Mouse (Mus musculus): ENCODE data around the gene Pip5k1c. TPM values are rescaled to one million over a fixed set of nuclear protein-coding genes. Genes with fewer than 3 reads are reported as not detected.
A peak's percentile ranks its signal among the peaks of the same experiment; 100 is the strongest.

Pip5k1c gene
- polyA plus RNA-seq, 1 experiment = 70.7 TPM

GRCm38 (mm10) chr10:81349146-81349545, 56.4 kb downstream of the Pip5k1c start:
- no peak overlapping the region for H3K27ac ChIP-seq (ENCODE audit: insufficient read depth, low read depth, low read length)
- no peak for TF ChIP-seq POLR2A (IDR thresholded peaks at IDR 0.05; ENCODE audit: low read depth, low read length)
- peak; percentile 82 for DNase-seq
- 9% methylated on average over 12 of the region's 12 CpGs for WGBS
- no peaks in the 10 kb centered on the region for H3K27me3 ChIP-seq (replicated peaks; ENCODE audit: control insufficient read depth, insufficient read depth, low read length)
- H3K4me1 ChIP-seq (ENCODE audit: control insufficient read depth, insufficient read depth, low read length) = peaks cover 10% of the 10 kb centered on the region; the same call in 1 of the 2 replicates
- H3K4me3 ChIP-seq (ENCODE audit: insufficient read depth, low read depth, low read length) = peak overlapping the region; percentile 95
- H3K36me3 ChIP-seq (ENCODE audit: control insufficient read depth, insufficient read depth, low read length) = no peaks in the 10 kb centered on the region

DNA sequence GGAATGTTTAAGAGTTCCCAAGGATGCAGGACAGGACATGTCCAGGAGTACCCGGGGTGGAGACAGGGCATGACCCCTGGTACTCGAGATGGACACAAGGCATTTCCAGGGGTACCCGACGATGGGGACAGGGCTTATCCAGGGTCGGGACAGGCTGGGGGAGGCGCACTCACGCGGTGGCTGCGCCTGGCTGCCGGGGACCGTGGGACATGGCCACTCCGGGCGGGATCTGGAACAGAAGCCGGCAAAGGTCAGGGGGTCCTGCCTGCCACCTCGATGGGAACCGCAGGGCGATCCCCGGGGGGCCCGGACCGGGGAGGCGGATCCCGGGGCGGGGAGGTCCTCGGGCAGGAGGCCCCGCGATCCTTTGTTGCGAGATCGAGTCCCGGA, 57.2 kb downstream of the Pip5k1c start:
- no peak for DNase-seq
- no peak for TF ChIP-seq POLR2A (IDR thresholded peaks at IDR 0.05; ENCODE audit: low read depth, low read length)
- TF ChIP-seq CTCF (conservative IDR thresholded peaks at IDR 0.05; ENCODE audit: insufficient read depth, insufficient read length, low read depth, low read length) = no peak
- H3K27me3 ChIP-seq (replicated peaks; ENCODE audit: control insufficient read depth, insufficient read depth, low read length) = no peaks in the 10 kb centered on the region
- peak overlapping the region; percentile 95 for H3K4me3 ChIP-seq (ENCODE audit: insufficient read depth, low read depth, low read length)
- no peaks in the 10 kb centered on the region for H3K36me3 ChIP-seq (ENCODE audit: control insufficient read depth, insufficient read depth, low read length)
- under 1% methylated on average over 29 of the region's 29 CpGs for WGBS
- H3K27ac ChIP-seq (ENCODE audit: insufficient read depth, low read depth, low read length) = peak overlapping the region; percentile 62
- H3K4me1 ChIP-seq (ENCODE audit: control insufficient read depth, insufficient read depth, low read length) = peaks cover 10% of the 10 kb centered on the region; the same call in 1 of the 2 replicates

- WGBS = under 1% methylated on average over 54 of the region's 54 CpGs
- Histone ChIP-seq H3K27me3 (replicated peaks; ENCODE audit: control insufficient read depth, insufficient read depth, low read length) (no peaks in the 10 kb centered on the region), H3K4me3 (ENCODE audit: insufficient read depth, low read depth, low read length) (peak within 1 kb of the TSS; percentile 95), H3K4me1 (ENCODE audit: control insufficient read depth, insufficient read depth, low read length) (peaks cover 10% of the 10 kb centered on the region; the same call in 1 of the 2 replicates), H3K36me3 (ENCODE audit: control insufficient read depth, insufficient read depth, low read length) (no peaks in the 10 kb centered on the region), H3K27ac (ENCODE audit: insufficient read depth, low read depth, low read length) (peak within 1 kb of the TSS; percentile 85)
- TF ChIP-seq CTCF (conservative IDR thresholded peaks at IDR 0.05; ENCODE audit: insufficient read depth, insufficient read length, low read depth, low read length) (peak; percentile 87), POLR2A (IDR thresholded peaks at IDR 0.05; ENCODE audit: low read depth, low read length) (no peak)
- DNase-seq = peak; percentile 100
These were observed 57.7 kb downstream of the Pip5k1c start, which contains the start of gene Hmg20b for GRCm38 (mm10) chr10:81350351-81351063. Gene Hmg20b, minus strand, starts transcription at chr10:81350480.

DNA sequence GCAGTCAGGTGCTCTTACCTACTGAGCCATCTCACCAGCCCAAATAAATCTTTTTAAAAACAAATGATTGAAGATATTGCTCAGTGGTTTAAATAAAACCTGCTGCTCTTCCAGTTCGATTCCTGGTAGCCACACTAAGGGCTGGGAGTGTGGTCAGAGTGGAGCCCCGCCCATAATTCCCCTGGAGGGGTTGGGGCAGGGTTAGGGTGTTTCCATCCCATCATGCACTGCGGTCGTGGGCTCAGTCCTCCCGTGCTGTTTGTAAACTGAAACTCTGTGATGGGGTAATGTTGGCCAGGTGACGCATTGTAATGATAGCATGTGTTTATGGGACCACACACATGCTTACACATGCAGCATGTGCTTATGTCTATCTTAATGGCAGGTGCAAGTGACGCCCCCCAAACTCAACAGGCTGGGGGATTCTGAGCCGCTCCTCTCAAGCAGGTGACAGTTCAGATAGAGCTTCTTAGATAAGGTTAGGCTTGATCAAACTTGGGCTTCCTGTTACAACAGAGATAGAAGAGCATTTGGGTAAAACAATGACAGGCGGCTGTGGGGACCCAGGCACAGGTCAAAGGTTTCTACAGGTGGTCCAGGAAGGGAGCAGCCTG, 59.0 kb downstream of the Pip5k1c start:
- Histone ChIP-seq H3K27me3 (replicated peaks; ENCODE audit: control insufficient read depth, insufficient read depth, low read length) (no peaks in the 10 kb centered on the region), H3K27ac (ENCODE audit: insufficient read depth, low read depth, low read length) (no peak overlapping the region), H3K4me3 (ENCODE audit: insufficient read depth, low read depth, low read length) (no peak overlapping the region), H3K4me1 (ENCODE audit: control insufficient read depth, insufficient read depth, low read length) (peaks cover 17% of the 10 kb centered on the region), H3K36me3 (ENCODE audit: control insufficient read depth, insufficient read depth, low read length) (no peaks in the 10 kb centered on the region)
- no peak for DNase-seq
- TF ChIP-seq POLR2A (IDR thresholded peaks at IDR 0.05; ENCODE audit: low read depth, low read length) = no peak
- no peak for TF ChIP-seq CTCF (conservative IDR thresholded peaks at IDR 0.05; ENCODE audit: insufficient read depth, insufficient read length, low read depth, low read length)
- 36% methylated on average over 9 of the region's 9 CpGs for WGBS

- WGBS = 71% methylated on average over 9 of the region's 9 CpGs
- no peak overlapping the region for H3K4me3 ChIP-seq (ENCODE audit: insufficient read depth, low read depth, low read length)
- no peaks in the 10 kb centered on the region for H3K36me3 ChIP-seq (ENCODE audit: control insufficient read depth, insufficient read depth, low read length)
- TF ChIP-seq CTCF (conservative IDR thresholded peaks at IDR 0.05; ENCODE audit: insufficient read depth, insufficient read length, low read depth, low read length) (no peak), POLR2A (IDR thresholded peaks at IDR 0.05; ENCODE audit: low read depth, low read length) (no peak)
- peak; percentile 27 for DNase-seq
- no peaks in the 10 kb centered on the region for H3K27me3 ChIP-seq (replicated peaks; ENCODE audit: control insufficient read depth, insufficient read depth, low read length)
- peaks cover 19% of the 10 kb centered on the region for H3K4me1 ChIP-seq (ENCODE audit: control insufficient read depth, insufficient read depth, low read length)
- no peak overlapping the region for H3K27ac ChIP-seq (ENCODE audit: insufficient read depth, low read depth, low read length)
These were observed 62.1 kb downstream of the Pip5k1c start for GRCm38 (mm10) chr10:81354738-81355477.

- peak; percentile 34 for DNase-seq
- TF ChIP-seq POLR2A (IDR thresholded peaks at IDR 0.05; ENCODE audit: low read depth, low read length) = no peak
- TF ChIP-seq CTCF (conservative IDR thresholded peaks at IDR 0.05; ENCODE audit: insufficient read depth, insufficient read length, low read depth, low read length) = no peak
- Histone ChIP-seq H3K27me3 (replicated peaks; ENCODE audit: control insufficient read depth, insufficient read depth, low read length) (no peaks in the 10 kb centered on the region), H3K4me1 (ENCODE audit: control insufficient read depth, insufficient read depth, low read length) (peaks cover 21% of the 10 kb centered on the region), H3K36me3 (ENCODE audit: control insufficient read depth, insufficient read depth, low read length) (no peaks in the 10 kb centered on the region), H3K4me3 (ENCODE audit: insufficient read depth, low read depth, low read length) (no peak overlapping the region), H3K27ac (ENCODE audit: insufficient read depth, low read depth, low read length) (no peak overlapping the region)
- 73% methylated on average over 4 of the region's 4 CpGs for WGBS
These were observed 62.8 kb downstream of the Pip5k1c start for GRCm38 (mm10) chr10:81355533-81355932.
